Mouse (Mus musculus) lung, postnatal 0 days (tissue): Measurements from ENCODE around the gene Atp6v1d. TPM values are rescaled to one million over a fixed set of nuclear protein-coding genes. Genes with fewer than 3 reads are reported as not detected.

ENCODE experiments used
- ATAC-seq: fragments of 200-750 bp; cut with Nextera tagmentation; 2 replicates; pipeline ENCODE4 v1.8.0; 2017; ENCODE audit warnings: moderate library complexity
- DNase-seq: peaks from one replicate; pipeline ENCODE4 v3.0.0-alpha.2; 2016; ENCODE audit warnings: low spot score
- H3K27ac ChIP-seq: fragments of 300-500 bp; sonication (generic); 2 replicates; pipeline ENCODE4 v1.5.1; 2014; ENCODE audit warnings: antibody characterized with exemption, mild to moderate bottlenecking, low read length, mixed read lengths
- H3K27me3 ChIP-seq: fragments of 300-500 bp; sonication (generic); replicated peaks from 2 replicates; pipeline ENCODE4 v1.6.1; 2014; ENCODE audit warnings: low read length, mixed read lengths; ENCODE audit not compliant: insufficient read depth
- H3K36me3 ChIP-seq: fragments of 300-500 bp; sonication (generic); 2 replicates; pipeline ENCODE4 v1.6.1; 2014; ENCODE audit warnings: low read length, mixed read lengths; ENCODE audit not compliant: insufficient read depth
- H3K4me1 ChIP-seq: fragments of 300-500 bp; sonication (generic); 2 replicates; pipeline ENCODE4 v1.6.1; 2014; ENCODE audit warnings: antibody characterized with exemption, low read depth, low read length, mixed read lengths; ENCODE audit not compliant: insufficient read depth
- H3K4me2 ChIP-seq: fragments of 300-500 bp; sonication (generic); replicated peaks from 2 replicates; pipeline ENCODE4 v1.6.1; 2014; ENCODE audit warnings: low read depth, mild to moderate bottlenecking, low read length, moderate library complexity, mixed read lengths
- H3K4me3 ChIP-seq: fragments of 300-500 bp; sonication (generic); 2 replicates; pipeline ENCODE4 v1.5.1; 2014; ENCODE audit warnings: low read depth, low read length
- H3K9ac ChIP-seq: fragments of 300-500 bp; sonication (generic); replicated peaks from 2 replicates; pipeline ENCODE4 v1.6.1; 2014; ENCODE audit warnings: low read depth, mild to moderate bottlenecking
- H3K9me3 ChIP-seq: fragments of 300-500 bp; sonication (generic); 2 replicates; pipeline ENCODE4 v1.6.1; 2016; ENCODE audit warnings: low read length, mixed read lengths
- CTCF ChIP-seq: IDR thresholded peaks from 2 replicates; pipeline ENCODE4 v1.5.1; 2016; ENCODE audit warnings: antibody characterized with exemption, mild to moderate bottlenecking
- EP300 ChIP-seq: IDR thresholded peaks from 2 replicates; pipeline ENCODE4 v1.6.1; 2016; ENCODE audit warnings: antibody characterized with exemption, mild to moderate bottlenecking, control low read depth
- WGBS: fragments of 180-500 bp; shearing (Covaris S2); extraction: QIAGEN DNeasy Blood & Tissue Kit; methylation state at CpG from one replicate; pipeline ENCODE4 v1.1.7; 2014; 5-methylcytosine and 5-hydroxymethylcytosine counted together
- polyA plus RNA-seq: library from polyadenylated mRNA; unstranded; fragments of >200 nt; fragmentation: Nextera tagmentation; extraction: Ambion mirVana; gene quantifications from 2 replicates; pipeline ENCODE4 v1.2.1, GENCODE M21; 2015

The Atp6v1d gene
- polyA plus RNA-seq = 64.0 and 64.4 TPM in 2 replicates

DNA sequence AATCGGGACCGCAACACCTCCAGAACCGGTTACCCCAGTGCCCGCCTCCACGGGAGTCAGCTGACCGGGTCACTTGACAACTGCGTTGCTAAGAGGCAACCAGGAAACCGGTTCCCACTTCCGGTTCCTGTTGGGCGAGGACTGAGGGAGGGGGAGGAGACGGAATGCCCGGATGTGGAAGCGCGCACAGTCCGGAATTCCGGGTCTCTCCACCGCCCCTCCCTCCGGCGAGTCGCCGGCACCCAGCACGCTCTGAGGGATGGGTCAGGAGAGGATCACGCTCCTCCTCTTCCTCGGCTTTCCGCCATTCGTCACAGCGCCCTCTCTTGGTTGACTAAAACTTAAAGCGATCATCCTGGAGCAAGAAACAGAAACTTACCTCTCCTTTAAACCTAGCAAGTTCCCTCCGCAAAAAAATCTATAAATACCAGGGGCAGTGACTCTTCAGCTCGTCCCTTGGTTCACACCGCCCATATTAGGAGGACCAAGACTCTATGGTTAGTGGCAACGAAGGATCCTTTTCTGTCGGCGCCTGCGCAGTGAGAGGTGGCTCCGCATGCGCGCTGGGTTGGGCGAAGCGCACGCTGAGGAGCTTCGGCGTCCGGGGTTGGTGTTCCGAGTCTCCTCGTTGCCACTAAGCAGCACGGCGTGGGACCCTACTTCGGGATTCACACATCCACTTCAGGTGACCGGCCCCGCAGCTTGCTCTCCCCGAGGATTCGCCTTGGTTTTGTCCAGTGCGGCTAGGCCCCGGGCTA lies at the start of gene Atp6v1d, which contains the start of gene Eif2s1:
Gene Atp6v1d (minus strand): TSS at position 143 of the 758 bp plus-strand sequence.
Gene Eif2s1 (plus strand): TSS at position 324 of the 758 bp plus-strand sequence.
- peak within 1 kb of the TSS; percentile 70 for H3K4me3 ChIP-seq
- peak; percentile 100 for DNase-seq
- no peaks in the 10 kb centered on the region for H3K4me1 ChIP-seq
- H3K9me3 ChIP-seq = no peaks in the 10 kb centered on the region
- H3K4me2 ChIP-seq = peak within 1 kb of the TSS; percentile 75
- H3K36me3 ChIP-seq = no peaks in the 10 kb centered on the region
- peak; percentile 100 for ATAC-seq
- under 1% methylated on average over 55 of the region's 55 CpGs for WGBS
- TF ChIP-seq EP300 (peak; percentile 65; the same call in 1 of the 2 replicates), CTCF (peak; percentile 86)
- H3K9ac ChIP-seq = peak within 1 kb of the TSS; percentile 62
- H3K27ac ChIP-seq = peak within 1 kb of the TSS; percentile 89
- H3K27me3 ChIP-seq = no peaks in the 10 kb centered on the region

- H3K9ac ChIP-seq = no peak overlapping the region
- H3K27me3 ChIP-seq = peaks cover 9% of the 10 kb centered on the region; the same call in 1 of the 2 replicates
- 12% methylated on average over 16 of the region's 16 CpGs for WGBS
- peaks cover 8% of the 10 kb centered on the region; the same call in 1 of the 2 replicates for H3K4me1 ChIP-seq
- peak; percentile 19; the same call in 1 of the 2 replicates for ATAC-seq
- H3K9me3 ChIP-seq = 0 out of 2 replicates have a peak, but pooled peaks cover 5% of the 10 kb centered on the region
- H3K4me3 ChIP-seq = peak overlapping the region; percentile 40
- no peaks in the 10 kb centered on the region for H3K36me3 ChIP-seq
- TF ChIP-seq CTCF (no peak), EP300 (no peak)
- peak; percentile 18 for DNase-seq
- no peak overlapping the region for H3K27ac ChIP-seq
- peak overlapping the region; percentile 61 for H3K4me2 ChIP-seq
These were observed 49.4 kb upstream of the Atp6v1d start for GRCm38 (mm10) chr12:78910684-78911461.

DNA sequence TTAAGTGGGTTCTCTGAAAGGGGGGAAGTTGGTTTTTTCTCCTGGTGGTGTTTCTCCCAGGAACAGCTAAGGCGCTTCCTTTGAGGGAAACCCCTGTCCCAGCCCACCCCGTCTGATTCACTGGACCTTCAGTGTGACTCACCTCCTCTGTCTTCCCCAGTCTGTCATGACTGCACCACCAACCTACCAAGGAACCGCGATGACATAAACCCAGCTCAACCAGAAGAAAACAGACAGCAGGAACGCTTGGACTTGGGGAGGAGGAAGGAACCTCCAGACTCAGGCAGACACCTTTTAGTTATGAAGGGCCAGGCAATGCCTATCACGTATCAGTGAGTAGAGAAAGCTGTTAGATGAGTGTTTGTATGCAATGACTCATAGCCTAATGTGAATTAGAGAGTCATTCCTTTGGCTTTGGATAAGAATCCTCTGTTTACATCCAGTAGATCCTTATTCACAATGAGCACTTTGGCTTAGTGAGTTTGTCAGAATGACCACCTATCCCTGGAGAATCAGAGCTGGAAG lies 46.7 kb upstream of the Atp6v1d start:
- no peak overlapping the region for H3K27ac ChIP-seq
- 0 out of 2 replicates have a peak, but pooled peaks have one; percentile 8 for ATAC-seq
- DNase-seq = peak; percentile 47
- no peak for TF ChIP-seq EP300
- H3K36me3 ChIP-seq = no peaks in the 10 kb centered on the region
- 0 out of 2 replicates have a peak, but pooled peaks cover 5% of the 10 kb centered on the region for H3K9me3 ChIP-seq
- no peak overlapping the region for H3K4me2 ChIP-seq
- H3K9ac ChIP-seq = no peak overlapping the region
- H3K4me1 ChIP-seq = peaks cover 8% of the 10 kb centered on the region; the same call in 1 of the 2 replicates
- H3K4me3 ChIP-seq = no peak overlapping the region
- H3K27me3 ChIP-seq = peaks cover 9% of the 10 kb centered on the region; the same call in 1 of the 2 replicates
- 52% methylated on average over 6 of the region's 6 CpGs for whole genome bisulfite sequencing

GRCm38 (mm10) chr12:78906707-78907162 lies 45.3 kb upstream of the Atp6v1d start, which contains the start of gene Plek2:
Gene Plek2, minus strand, starts transcription at chr12:78906964.
- ATAC-seq (peak; percentile 83), DNase-seq (peak; percentile 81)
- no peak within 1 kb of the TSS for H3K27ac ChIP-seq
- 3% methylated on average over 25 of the region's 38 CpGs for WGBS
- TF ChIP-seq CTCF (peak; percentile 54), EP300 (no peak)
- H3K4me3 ChIP-seq = peak within 1 kb of the TSS; percentile 36
- no peaks in the 10 kb centered on the region for H3K36me3 ChIP-seq
- H3K9ac ChIP-seq = no peak within 1 kb of the TSS
- peaks cover 8% of the 10 kb centered on the region; the same call in 1 of the 2 replicates for H3K4me1 ChIP-seq
- H3K4me2 ChIP-seq = peak within 1 kb of the TSS; percentile 78
- no peaks in the 10 kb centered on the region for H3K27me3 ChIP-seq
- H3K9me3 ChIP-seq = 0 out of 2 replicates have a peak, but pooled peaks cover 5% of the 10 kb centered on the region

- Histone ChIP-seq H3K4me3 (no peak overlapping the region), H3K36me3 (no peaks in the 10 kb centered on the region), H3K9ac (no peak overlapping the region), H3K27me3 (no peaks in the 10 kb centered on the region), H3K4me2 (no peak overlapping the region), H3K27ac (no peak overlapping the region), H3K4me1 (peaks cover 4% of the 10 kb centered on the region; the same call in 1 of the 2 replicates), H3K9me3 (0 out of 2 replicates have a peak, but pooled peaks cover 5% of the 10 kb centered on the region)
- 78% methylated on average over 6 of the region's 7 CpGs for WGBS
- ATAC-seq (no peak), DNase-seq (no peak)
- no peak for TF ChIP-seq EP300
- TF ChIP-seq CTCF = no peak
These were observed 43.1 kb upstream of the Atp6v1d start for GRCm38 (mm10) chr12:78904499-78904898.
